Mouse (Mus musculus): Measurements from ENCODE around the gene Gm49380.
A peak's percentile ranks its signal among the peaks of the same experiment; 100 is the strongest.

Gene Gm49380

DNA sequence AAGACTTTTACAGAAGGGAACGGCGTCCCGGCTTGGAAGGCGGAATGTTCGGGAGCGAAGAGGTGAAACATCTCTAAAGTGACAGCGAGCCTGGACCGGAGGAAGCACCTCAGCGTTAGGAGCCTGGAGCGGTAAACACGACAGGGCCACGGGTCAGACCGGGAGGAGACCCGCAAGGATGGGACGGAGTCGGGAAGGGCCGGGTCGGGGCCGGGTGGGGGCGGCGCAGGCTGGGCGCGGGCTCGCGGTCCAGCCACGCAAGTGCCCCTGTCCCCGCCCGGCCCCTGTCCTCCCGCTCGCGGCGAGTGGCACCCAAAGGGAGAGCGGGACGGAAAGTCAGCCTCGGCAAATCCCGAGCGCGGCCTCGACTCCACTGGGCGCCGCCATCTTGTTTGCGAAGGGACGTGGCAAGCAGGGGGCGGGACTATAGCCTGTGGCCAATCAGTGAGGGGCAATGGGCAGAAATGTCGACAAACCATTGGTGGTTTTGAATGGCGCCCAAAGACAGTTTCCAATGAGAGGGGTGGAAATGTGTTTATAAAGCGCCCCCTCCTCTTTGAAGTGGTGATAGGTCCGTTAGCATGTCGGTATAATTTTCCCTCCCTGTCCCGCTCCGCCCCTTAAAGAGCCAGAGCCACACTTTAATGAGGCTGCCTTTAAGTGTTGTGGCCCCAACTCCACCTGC lies at the start of gene Gm49380, which contains the start of gene Rnf26:
Gene Gm49380, minus strand, starts transcription at position 396 of the 685 bp plus-strand sequence.
Gene Rnf26, minus strand, starts transcription at position 413 of the 685 bp plus-strand sequence.
- DNase-seq = peak; percentile 96

DNA sequence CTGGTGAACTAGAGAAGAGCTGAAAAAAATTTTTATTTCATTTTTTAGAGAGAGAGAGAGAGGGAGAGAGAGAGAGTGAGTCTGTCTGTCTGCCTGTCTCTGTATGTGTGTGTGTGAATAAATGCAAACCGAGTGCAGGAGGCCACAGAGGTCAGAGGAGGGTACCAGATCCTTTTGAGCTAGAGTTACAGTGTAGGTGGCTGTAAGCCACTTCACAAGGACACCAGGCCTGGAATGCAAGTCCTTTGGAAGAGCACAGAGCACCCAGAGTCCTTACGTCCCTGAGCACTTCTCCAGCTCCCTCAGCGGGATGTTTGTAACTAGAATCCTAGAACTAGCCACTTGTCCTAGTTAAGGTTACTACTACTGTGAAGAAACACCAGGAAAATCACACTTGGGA lies 46.6 kb upstream of the Gm49380 start:
- DNase-seq = no peak

- DNase-seq = peak; percentile 44
These were observed 34.0 kb upstream of the Gm49380 start for GRCm38 (mm10) chr9:44147290-44147689.

DNA sequence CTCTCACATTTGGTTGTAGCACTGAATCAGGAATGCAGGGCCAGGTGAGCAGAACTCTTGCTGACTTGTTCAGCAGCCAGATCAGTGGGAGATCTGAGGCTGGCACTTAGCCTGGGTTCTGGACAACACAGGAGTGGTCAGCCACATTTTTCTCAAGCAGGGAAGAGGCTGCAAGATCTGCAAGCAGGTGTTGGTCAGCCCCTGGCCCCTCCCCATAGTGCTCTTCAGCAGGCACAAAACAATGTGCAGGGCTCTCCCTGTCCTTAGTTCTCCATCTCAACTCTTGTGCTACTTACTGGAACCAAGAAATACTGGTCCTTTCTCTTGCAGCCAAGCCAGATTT lies 31.4 kb upstream of the Gm49380 start:
- no peak for DNase-seq

- no peak for DNase-seq
These were observed 30.9 kb upstream of the Gm49380 start for GRCm38 (mm10) chr9:44144023-44144717.

DNA sequence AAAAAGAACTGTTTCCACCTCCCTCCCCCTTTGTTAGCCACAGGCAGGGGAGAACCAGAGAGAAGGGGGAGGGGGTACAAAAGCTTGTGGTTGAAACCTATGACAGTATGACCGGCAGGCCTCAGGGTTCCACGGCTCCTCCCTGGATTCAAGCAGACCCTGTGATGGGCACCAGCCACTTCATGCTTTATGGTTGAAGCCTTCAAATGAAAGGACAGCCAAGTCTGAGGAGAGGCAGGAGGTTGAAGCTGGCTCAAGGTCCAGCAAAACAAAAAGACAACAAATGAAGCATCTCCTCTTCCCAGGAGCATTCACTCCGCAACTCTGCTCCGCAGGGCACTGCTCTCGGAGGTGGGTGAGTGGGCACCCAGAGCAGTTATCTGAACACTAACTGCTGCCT lies 30.1 kb upstream of the Gm49380 start:
- no peak for DNase-seq

DNA sequence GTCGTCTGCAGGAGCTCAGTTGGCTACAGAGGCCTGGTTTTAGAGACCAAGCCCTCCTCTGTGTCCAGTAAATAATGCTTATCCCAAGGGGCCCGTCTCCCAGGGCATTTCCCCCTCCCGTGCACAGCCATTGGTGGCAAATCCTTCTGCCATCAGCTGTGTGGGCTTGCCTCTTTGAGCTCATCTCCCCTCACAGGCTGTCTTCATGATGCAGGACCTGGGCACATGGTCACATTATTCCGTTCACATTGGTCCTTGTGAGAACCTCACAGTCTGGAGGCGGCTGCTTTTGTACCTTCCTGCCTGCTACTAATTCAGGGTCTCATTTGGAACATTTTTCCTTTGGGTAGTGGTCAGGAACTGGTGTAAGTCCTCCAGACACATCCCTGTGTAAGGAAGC lies 28.7 kb upstream of the Gm49380 start:
- DNase-seq = no peak

DNA sequence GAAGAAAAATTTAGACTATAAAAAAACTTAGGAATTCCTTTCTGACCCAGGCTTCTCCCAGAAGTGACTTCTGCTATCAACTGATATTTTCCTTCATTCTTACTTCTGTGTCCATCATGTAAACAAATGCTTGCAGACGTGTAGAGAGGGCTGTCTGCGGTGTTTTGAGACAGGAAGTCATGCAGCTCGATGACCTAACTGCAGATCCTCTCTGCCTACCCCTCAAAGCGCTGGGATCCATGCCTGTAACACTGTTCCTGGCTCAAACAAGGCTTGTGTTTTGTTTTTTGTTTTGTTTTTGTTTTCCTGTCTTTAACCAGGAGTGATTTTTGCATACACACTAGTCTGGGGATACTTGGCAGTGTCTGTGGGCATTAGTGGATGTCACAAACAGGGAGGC lies 24.5 kb upstream of the Gm49380 start:
- DNase-seq = no peak

- no peak for DNase-seq
These were observed 22.6 kb upstream of the Gm49380 start for GRCm38 (mm10) chr9:44135731-44136411.

GRCm38 (mm10) chr9:44134851-44135730 lies 21.8 kb upstream of the Gm49380 start:
- DNase-seq = peak; percentile 66

DNA sequence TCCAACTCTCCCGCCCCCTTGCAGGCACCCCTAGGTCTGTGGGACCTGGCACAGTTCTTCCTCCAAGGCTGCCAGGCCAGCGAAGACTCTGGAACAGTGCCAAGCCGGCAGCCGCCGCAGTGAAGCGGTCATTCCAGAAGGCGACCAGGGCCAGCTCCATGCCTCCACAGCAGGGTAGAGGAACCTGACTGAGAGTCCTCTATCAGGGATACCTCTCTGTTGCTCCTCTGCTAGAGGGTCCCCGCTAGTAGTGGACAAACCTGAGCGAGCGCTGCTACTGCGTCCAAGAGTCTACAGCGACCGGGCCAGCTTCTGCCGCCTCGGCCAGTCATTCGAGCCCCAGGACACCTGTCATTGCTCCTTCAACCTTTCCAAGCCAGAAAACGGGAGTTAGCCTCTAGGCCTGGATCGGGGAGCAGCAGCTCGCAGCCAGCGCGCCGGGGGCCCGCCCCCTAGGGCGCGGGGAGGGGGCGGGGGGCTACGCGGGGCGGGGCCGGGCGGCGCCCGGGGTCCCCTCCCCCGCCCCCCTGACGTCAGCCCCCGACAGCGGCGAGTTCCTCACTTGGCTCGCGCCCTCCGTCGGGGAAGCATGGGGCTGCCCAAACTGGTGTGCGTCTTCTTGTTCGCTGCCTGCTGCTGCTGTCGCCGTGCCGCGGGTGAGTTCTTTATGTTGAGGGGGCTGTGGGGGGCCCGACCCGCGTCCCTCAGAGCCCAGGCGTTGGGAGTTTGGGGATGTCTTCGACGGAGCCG lies 21.0 kb upstream of the Gm49380 start, which contains the start of gene Mcam:
Gene Mcam, plus strand, starts transcription at position 369 of the 750 bp plus-strand sequence.
- DNase-seq = peak; percentile 80

DNA sequence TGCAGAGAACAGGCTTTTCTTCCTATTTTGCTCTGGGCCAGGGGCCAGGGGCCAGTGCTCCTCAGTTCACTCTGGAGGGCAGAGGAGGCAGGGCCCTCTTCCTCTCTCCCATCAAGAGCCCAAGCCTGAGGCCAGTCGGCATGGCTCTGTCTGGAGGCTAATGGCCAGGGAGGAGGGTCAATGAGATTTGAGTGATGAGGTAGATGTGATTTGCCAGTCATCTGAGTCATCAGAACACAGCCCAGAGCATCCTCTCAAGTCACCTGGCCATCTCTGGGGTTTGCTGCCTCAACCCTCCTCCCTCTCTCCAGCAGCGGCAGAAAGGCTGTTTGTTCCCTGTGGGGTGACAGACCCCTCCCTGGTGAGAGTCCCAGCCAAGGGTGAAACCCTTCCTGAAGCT lies 20.0 kb upstream of the Gm49380 start:
- DNase-seq = no peak

GRCm38 (mm10) chr9:44132200-44132599 lies 18.9 kb upstream of the Gm49380 start:
- no peak for DNase-seq

DNA sequence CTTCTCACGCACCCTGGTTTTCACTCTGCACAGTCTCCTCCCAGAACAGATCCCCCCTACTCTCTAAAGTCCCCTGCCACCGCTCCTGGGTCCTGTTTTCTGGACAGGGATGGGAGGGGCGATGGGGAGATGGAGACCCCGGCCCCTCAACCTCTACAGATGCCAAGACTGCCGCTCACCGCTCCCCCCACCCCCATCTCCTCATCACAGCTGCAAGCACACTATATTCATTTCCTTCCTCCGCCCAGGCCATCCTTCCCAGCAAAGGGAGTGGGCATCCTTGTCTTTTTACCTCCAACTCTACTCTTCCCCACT lies 17.9 kb upstream of the Gm49380 start:
- DNase-seq = no peak

DNA sequence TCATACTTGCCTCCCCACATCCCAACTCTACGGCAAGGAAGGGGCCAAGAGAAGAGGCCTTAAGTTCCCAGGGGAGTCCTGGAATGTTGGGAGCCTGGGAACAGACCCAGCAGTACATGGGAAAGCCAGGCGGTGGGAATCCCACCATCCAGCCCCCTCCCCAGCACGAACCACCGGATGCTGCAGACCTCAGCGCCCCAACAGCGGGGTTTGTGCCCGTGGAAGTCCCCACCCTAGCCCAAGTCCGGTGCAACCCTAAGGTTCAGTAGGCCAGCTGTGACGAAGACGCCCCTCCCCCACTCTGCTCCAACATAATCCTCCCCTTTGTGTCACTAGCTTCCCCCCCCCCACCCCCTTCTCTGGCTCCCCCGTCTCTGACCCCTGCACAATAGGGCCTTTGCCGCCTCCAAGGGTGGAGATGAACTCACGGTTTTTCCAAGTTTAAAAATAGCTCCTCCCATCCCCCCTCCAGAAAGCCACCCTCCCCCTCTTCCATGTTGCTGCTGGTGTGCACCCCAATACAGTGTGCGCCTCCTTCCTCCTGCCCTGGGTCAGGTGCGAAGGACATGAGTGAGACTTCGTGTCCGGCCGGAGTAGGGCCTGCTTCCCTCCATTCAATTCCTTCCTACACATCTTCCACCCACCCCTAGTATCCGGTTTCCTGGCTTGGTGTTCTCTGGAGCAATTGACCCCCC lies 17.4 kb upstream of the Gm49380 start:
- DNase-seq = peak; percentile 66

GRCm38 (mm10) chr9:44130034-44130433 lies 16.7 kb upstream of the Gm49380 start:
- DNase-seq = peak; percentile 79

- DNase-seq = peak; percentile 58
These were observed 16.3 kb upstream of the Gm49380 start for GRCm38 (mm10) chr9:44129633-44130032.

DNA sequence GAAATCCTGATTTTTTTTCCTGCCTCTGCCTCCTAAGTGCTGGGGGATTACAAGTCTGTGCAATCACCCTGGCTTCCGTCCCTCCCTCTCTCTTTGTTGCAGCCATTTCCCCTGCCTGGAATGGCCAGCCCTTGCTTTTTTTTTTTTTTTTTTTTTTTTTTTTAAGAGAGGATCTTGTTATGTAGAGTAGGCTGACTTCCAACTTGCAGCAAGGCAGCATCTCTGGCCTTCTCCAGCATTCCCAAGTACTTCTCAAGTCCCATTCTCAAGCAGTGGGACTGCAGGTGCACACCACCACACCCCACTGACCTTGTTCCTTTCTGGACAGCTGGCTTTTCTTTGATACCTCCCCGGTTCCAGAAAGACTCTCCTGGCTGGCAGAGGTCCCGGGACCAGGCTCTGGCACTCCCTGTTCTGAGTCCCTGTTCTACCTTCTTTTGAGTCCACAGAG lies 14.1 kb upstream of the Gm49380 start:
- no peak for DNase-seq

- no peak for DNase-seq
These were observed 13.4 kb upstream of the Gm49380 start for GRCm38 (mm10) chr9:44126746-44127145.

GRCm38 (mm10) chr9:44125546-44126428 lies 12.5 kb upstream of the Gm49380 start:
- peak; percentile 93 for DNase-seq
